Mouse (Mus musculus): ENCODE measurements around the gene Ffar3. TPM values are rescaled to one million over a fixed set of nuclear protein-coding genes. Genes with fewer than 3 reads are reported as not detected.

Gene Ffar3
- total and polyA plus RNA-seq, 3 experiments: not detected

GRCm38 (mm10) chr7:30841379-30841778 is 14.6 kb downstream of the Ffar3 start:
- dilution Hi-C loops (cut with MboI; ENCODE audit: extremely low pct_ligation_motif_present, extremely low pct_unique_long_range_greater_than_20kb, low sequenced_read_pairs): no loop called here
- TF ChIP-seq MYC (IDR thresholded peaks at IDR 0.05; ENCODE audit: low read depth, low read length) (no peak), USF2 (conservative IDR thresholded peaks at IDR 0.05; ENCODE audit: low read depth, low read length) (no peak), CTCF (conservative IDR thresholded peaks at IDR 0.05 in 1 of 2, IDR thresholded peaks at IDR 0.05 in 1 of 2; ENCODE audit: low read depth in 2 of 2, low read length in 2 of 2) (no peak), PAX5 (IDR thresholded peaks at IDR 0.05; ENCODE audit: low read length) (no peak), MAFK (IDR thresholded peaks at IDR 0.05; ENCODE audit: insufficient replicate concordance, low read length) (no peak), EP300 (IDR thresholded peaks at IDR 0.05; ENCODE audit: low read length) (no peak), GABPA (IDR thresholded peaks at IDR 0.05; ENCODE audit: insufficient replicate concordance, low read depth, low read length) (no peak), RAD21 (IDR thresholded peaks at IDR 0.05; ENCODE audit: low read depth, low read length) (no peak), TBP (conservative IDR thresholded peaks at IDR 0.05; ENCODE audit: low read depth, low read length) (no peak), MEF2A (IDR thresholded peaks at IDR 0.05; ENCODE audit: borderline replicate concordance, low read depth, low read length) (no peak), CHD2 (IDR thresholded peaks at IDR 0.05; ENCODE audit: low read length) (no peak), SIN3A (IDR thresholded peaks at IDR 0.05; ENCODE audit: low read length) (no peak), MAZ (IDR thresholded peaks at IDR 0.05; ENCODE audit: low read depth, low read length) (no peak), MXI1 (IDR thresholded peaks at IDR 0.05; ENCODE audit: low read depth, low read length) (no peak), ZKSCAN1 (IDR thresholded peaks at IDR 0.05; ENCODE audit: borderline replicate concordance, low read depth, low read length) (no peak), NRF1 (IDR thresholded peaks at IDR 0.05; ENCODE audit: low read depth, low read length) (no peak), HCFC1 (IDR thresholded peaks at IDR 0.05; ENCODE audit: low read depth, low read length) (no peak), ZC3H11A (IDR thresholded peaks at IDR 0.05; ENCODE audit: low read depth, low read length) (no peak), UBTF (IDR thresholded peaks at IDR 0.05; ENCODE audit: low read depth, low read length) (no peak), RCOR1 (conservative IDR thresholded peaks at IDR 0.05; ENCODE audit: low read depth, low read length) (no peak)
- Histone ChIP-seq H3K9ac (ENCODE audit: insufficient read depth, low read depth) (no peak overlapping the region), H3K36me3 (replicated peaks in 1 of 2; ENCODE audit: control insufficient read depth in 1 of 2, insufficient read depth in 1 of 2, low read length in 1 of 2) (no peaks in the 10 kb centered on the region), H3K4me2 (ENCODE audit: insufficient read depth, low read depth, poor library complexity, severe bottlenecking) (no peak overlapping the region), H3K27ac (ENCODE audit: insufficient read depth, low read depth) (no peak overlapping the region), H3K79me2 (replicated peaks; ENCODE audit: control insufficient read depth, extremely low read depth, insufficient read depth, poor library complexity, severe bottlenecking) (no peaks in the 10 kb centered on the region), H3K4me3 (replicated peaks in 1 of 3; ENCODE audit: low read depth in 2 of 3, low read length in 2 of 3, poor library complexity in 1 of 3) (no peak overlapping the region), H3K9me3 (replicated peaks; ENCODE audit: low read length) (no peaks in the 10 kb centered on the region), H3K4me1 (ENCODE audit: control insufficient read depth in 1 of 2, insufficient read depth in 2 of 2) (peaks cover 11 to 33% of the 10 kb centered on the region in 2 experiments; a peak in 3 of 4 replicates), H3K27me3 (replicated peaks) (no peaks in the 10 kb centered on the region)
- DNase-seq (ENCODE audit: extremely low read depth): no peak
- in situ Hi-C loops (cut with MboI; ENCODE audit: low pct_ligation_motif_present, low pct_unique_long_range_greater_than_20kb, low sequenced_read_pairs): no loop called here

GRCm38 (mm10) chr7:30840306-30840705 is 15.7 kb downstream of the Ffar3 start:
- Histone ChIP-seq H3K4me3 (replicated peaks in 1 of 3; ENCODE audit: low read depth in 2 of 3, low read length in 2 of 3, poor library complexity in 1 of 3) (no peak overlapping the region), H3K79me2 (replicated peaks; ENCODE audit: control insufficient read depth, extremely low read depth, insufficient read depth, poor library complexity, severe bottlenecking) (no peaks in the 10 kb centered on the region), H3K36me3 (replicated peaks in 1 of 2; ENCODE audit: control insufficient read depth in 1 of 2, insufficient read depth in 1 of 2, low read length in 1 of 2) (no peaks in the 10 kb centered on the region), H3K27me3 (replicated peaks) (no peaks in the 10 kb centered on the region), H3K27ac (ENCODE audit: insufficient read depth, low read depth) (no peak overlapping the region), H3K9ac (ENCODE audit: insufficient read depth, low read depth) (no peak overlapping the region), H3K4me2 (ENCODE audit: insufficient read depth, low read depth, poor library complexity, severe bottlenecking) (no peak overlapping the region), H3K9me3 (replicated peaks; ENCODE audit: low read length) (no peaks in the 10 kb centered on the region), H3K4me1 (ENCODE audit: control insufficient read depth in 1 of 2, insufficient read depth in 2 of 2) (peaks cover 10 to 33% of the 10 kb centered on the region in 2 experiments; a peak in 3 of 4 replicates)
- dilution Hi-C loops (cut with MboI; ENCODE audit: extremely low pct_ligation_motif_present, extremely low pct_unique_long_range_greater_than_20kb, low sequenced_read_pairs) (no loop called here), in situ Hi-C loops (cut with MboI; ENCODE audit: low pct_ligation_motif_present, low pct_unique_long_range_greater_than_20kb, low sequenced_read_pairs) (no loop called here)
- no peak for DNase-seq (ENCODE audit: extremely low read depth)
- TF ChIP-seq JUN (IDR thresholded peaks at IDR 0.05; ENCODE audit: insufficient read depth, low read depth, low read length) (no peak), POLR2AphosphoS2 (IDR thresholded peaks at IDR 0.05; ENCODE audit: low read depth, low read length) (no peak), ZKSCAN1 (IDR thresholded peaks at IDR 0.05; ENCODE audit: borderline replicate concordance, low read depth, low read length) (no peak), USF2 (conservative IDR thresholded peaks at IDR 0.05; ENCODE audit: low read depth, low read length) (no peak), GABPA (IDR thresholded peaks at IDR 0.05; ENCODE audit: insufficient replicate concordance, low read depth, low read length) (no peak), POLR2A (IDR thresholded peaks at IDR 0.05; ENCODE audit: low read depth, low read length) (no peak), ZC3H11A (IDR thresholded peaks at IDR 0.05; ENCODE audit: low read depth, low read length) (no peak), BHLHE40 (IDR thresholded peaks at IDR 0.05; ENCODE audit: low read depth, low read length) (no peak), JUND (conservative IDR thresholded peaks at IDR 0.05; ENCODE audit: low read depth, low read length) (no peak), IRF4 (IDR thresholded peaks at IDR 0.05; ENCODE audit: low read depth, low read length) (no peak), MAZ (IDR thresholded peaks at IDR 0.05; ENCODE audit: low read depth, low read length) (no peak), ZNF384 (IDR thresholded peaks at IDR 0.05; ENCODE audit: low read depth, low read length) (no peak), NELFE (IDR thresholded peaks at IDR 0.05; ENCODE audit: low read depth, low read length) (no peak), KAT2A (IDR thresholded peaks at IDR 0.05; ENCODE audit: insufficient replicate concordance, low read length) (no peak), SIN3A (IDR thresholded peaks at IDR 0.05; ENCODE audit: low read length) (no peak), TBP (conservative IDR thresholded peaks at IDR 0.05; ENCODE audit: low read depth, low read length) (no peak), CHD2 (IDR thresholded peaks at IDR 0.05; ENCODE audit: low read length) (no peak), SMC3 (IDR thresholded peaks at IDR 0.05; ENCODE audit: low read depth, low read length) (no peak), CHD1 (IDR thresholded peaks at IDR 0.05; ENCODE audit: low read depth, low read length) (no peak)
